10 mouse cellular contexts compared by ENCODE assay signal in the genomic region with DNA sequence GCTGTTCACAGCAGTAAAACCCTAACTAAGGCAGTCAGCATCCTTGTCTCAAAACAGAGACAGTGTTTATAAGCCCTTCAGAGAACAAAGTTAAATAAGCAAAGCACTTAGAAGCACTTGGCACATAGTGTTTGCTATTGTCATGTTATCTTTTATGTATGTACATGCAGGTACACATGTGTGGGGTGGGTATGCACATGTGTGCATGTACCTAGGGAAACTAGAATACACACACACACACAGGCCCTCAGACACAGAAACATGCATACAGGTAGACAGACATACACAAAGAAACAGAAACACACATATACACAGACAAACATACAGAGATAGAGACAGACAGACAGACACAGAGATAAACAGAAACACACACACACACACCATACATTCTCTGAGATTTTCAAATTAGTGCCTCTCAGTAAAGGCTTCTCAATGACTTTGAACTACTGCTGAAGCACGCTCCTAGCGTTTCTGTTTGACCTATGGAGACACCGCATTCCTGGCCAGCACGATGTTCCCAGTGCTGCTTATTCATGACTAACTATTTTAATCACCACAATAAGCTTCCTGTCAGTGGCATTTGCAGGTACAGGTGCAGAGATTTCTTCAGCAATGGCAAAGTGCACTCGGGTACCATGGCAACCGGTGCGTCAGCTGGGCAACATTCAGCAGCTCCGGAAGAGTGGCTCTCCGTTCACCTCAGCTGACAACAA.
DNase-seq lines count a peak whose midpoint lies in the region; ATAC-seq lines count a peak whose summit lies in the region.
"Had no signal": no experiment of that assay in that cellular context is flagged by ENCODE, and none has a peak within 500 bp of the region (broad histone marks: within the 10 kb centered on the region; RNA-seq: fewer than 3 reads in every experiment).

No protein-coding gene starts in this region.

- no peaks in the 10 kb centered on the region for H3K27me3 ChIP-seq in intestine, embryonic 15.5 days (replicated peaks)
- H3K27me3 ChIP-seq: stomach, embryonic 15.5 days had no signal

- no peaks in the 10 kb centered on the region for H3K9me3 ChIP-seq in intestine, embryonic 15.5 days
- H3K9me3 ChIP-seq: stomach, embryonic 15.5 days had no signal

- peak; percentile 37 for DNase-seq in left cerebral cortex, adult 11 months (ENCODE audit: low spot score)
- no peak for DNase-seq in left cerebral cortex, postnatal 36 days (ENCODE audit: low spot score in 2 of 2)
- DNase-seq in left cerebral cortex, postnatal 4 days, result peak; percentile 17
- DNase-seq in right cerebral cortex, postnatal 36 days (ENCODE audit: low spot score in 2 of 2), result peak; percentile 15 to 33
- no peak for DNase-seq in adrenal gland, adult 8-10 months
- no peak for DNase-seq in ovary, postnatal 10 days (ENCODE audit: low spot score)
- DNase-seq in ovary, postnatal 14 days (ENCODE audit: low spot score), result no peak
- DNase-seq: gastrocnemius, adult 2 months had no signal

- ATAC-seq in intestine, embryonic 15.5 days, result peak; percentile 72

- H3K4me3 ChIP-seq in intestine, embryonic 15.5 days (replicated peaks), result no peak overlapping the region
- H3K4me3 ChIP-seq: gastrocnemius, adult 2 months; stomach, embryonic 15.5 days had no signal

- no peaks in the 10 kb centered on the region for H3K4me1 ChIP-seq in intestine, embryonic 15.5 days (replicated peaks)
- H3K4me1 ChIP-seq: stomach, embryonic 15.5 days had no signal

- H3K27ac ChIP-seq in intestine, embryonic 15.5 days, result no peak overlapping the region
- H3K27ac ChIP-seq: gastrocnemius, adult 2 months; stomach, embryonic 15.5 days had no signal

- 57% methylated on average over 9 of the region's 9 CpGs for WGBS in intestine, embryonic 15.5 days

- H3K9ac ChIP-seq in intestine, embryonic 15.5 days, result no peak overlapping the region
- H3K9ac ChIP-seq: stomach, embryonic 15.5 days had no signal

- no peaks in the 10 kb centered on the region for H3K36me3 ChIP-seq in intestine, embryonic 15.5 days
- H3K36me3 ChIP-seq: stomach, embryonic 15.5 days had no signal

- H3K4me2 ChIP-seq in intestine, embryonic 15.5 days (replicated peaks), result no peak overlapping the region
- H3K4me2 ChIP-seq: stomach, embryonic 15.5 days had no signal

- intact Hi-C loops in left cerebral cortex, postnatal 36 days (cut with DNase I), result no loop called here
- intact Hi-C loops in left cerebral cortex, postnatal 4 days (cut with DNase I), result no loop called here

Comparison
In these comparisons a context has a peak if more than half of its experiments do, and no peak if none do; other contexts are left out.
1. DNase-seq: peak in left cerebral cortex, adult 11 months (single experiment), left cerebral cortex, postnatal 4 days (single experiment) and right cerebral cortex, postnatal 36 days (2 of 2); none in left cerebral cortex, postnatal 36 days (0 of 2), adrenal gland, adult 8-10 months (single experiment), ovary, postnatal 10 days (single experiment) and ovary, postnatal 14 days (single experiment).